Mouse (Mus musculus): ENCODE data around the gene Crygd.
"Not testable (repeated sequence)": the region's sequence is repeated elsewhere in the genome, so short reads cannot be mapped to it uniquely, and the experiment has no call there.

Crygd gene

GRCm38 (mm10) chr1:65063352-65063751 is at the start of gene Crygd:
Crygd (minus strand) TSS chr1:65063452.
- no peak for DNase-seq (ENCODE audit: low read depth, low spot score)

- DNase-seq (ENCODE audit: low read depth, low spot score), result no peak
These were observed 49.5 kb upstream of the Crygd start for GRCm38 (mm10) chr1:65112807-65113196.

GRCm38 (mm10) chr1:65112031-65112806 is 49.0 kb upstream of the Crygd start:
- peak; percentile 73 for DNase-seq (ENCODE audit: low read depth, low spot score)

- no peak for DNase-seq (ENCODE audit: low read depth, low spot score)
These were observed 46.6 kb upstream of the Crygd start for GRCm38 (mm10) chr1:65109756-65110435.

GRCm38 (mm10) chr1:65109196-65109595 is 45.9 kb upstream of the Crygd start:
- DNase-seq (ENCODE audit: low read depth, low spot score), result no peak

- no peak for DNase-seq (ENCODE audit: low read depth, low spot score)
These were observed 44.5 kb upstream of the Crygd start for GRCm38 (mm10) chr1:65107654-65108279.

GRCm38 (mm10) chr1:65103273-65103672 is 40.0 kb upstream of the Crygd start, which contains the start of gene Cryga:
Cryga (minus strand) TSS chr1:65103373.
- no peak for DNase-seq (ENCODE audit: low read depth, low spot score)

- no peak for DNase-seq (ENCODE audit: low read depth, low spot score)
These were observed 33.7 kb upstream of the Crygd start for GRCm38 (mm10) chr1:65096953-65097352.

- no peak for DNase-seq (ENCODE audit: low read depth, low spot score)
These were observed 28.3 kb upstream of the Crygd start for GRCm38 (mm10) chr1:65091566-65091965.

- DNase-seq (ENCODE audit: low read depth, low spot score), result no peak
These were observed 27.1 kb upstream of the Crygd start for GRCm38 (mm10) chr1:65090370-65090769.

- no peak for DNase-seq (ENCODE audit: low read depth, low spot score)
These were observed 25.5 kb upstream of the Crygd start for GRCm38 (mm10) chr1:65088567-65089356.

GRCm38 (mm10) chr1:65082188-65082587 is 18.9 kb upstream of the Crygd start, which contains the start of gene Crygb:
Crygb (minus strand) TSS chr1:65082288.
- no peak for DNase-seq (ENCODE audit: low read depth, low spot score)

- DNase-seq (ENCODE audit: low read depth, low spot score), result no peak
These were observed 12.4 kb upstream of the Crygd start for GRCm38 (mm10) chr1:65075607-65076006.

- no peak for DNase-seq (ENCODE audit: low read depth, low spot score)
These were observed 10.3 kb upstream of the Crygd start, which contains the start of gene Crygc for GRCm38 (mm10) chr1:65073589-65073988. Crygc (minus strand) TSS chr1:65073689.

GRCm38 (mm10) chr1:65067842-65068241 is 4.6 kb upstream of the Crygd start:
- DNase-seq (ENCODE audit: low read depth, low spot score), result no peak

GRCm38 (mm10) chr1:65064201-65064600 is 949 bp upstream of the Crygd start:
- no peak for DNase-seq (ENCODE audit: low read depth, low spot score)

GRCm38 (mm10) chr1:65052140-65052539 is 11.1 kb downstream of the Crygd start:
- DNase-seq (ENCODE audit: low read depth, low spot score), result no peak

GRCm38 (mm10) chr1:65051696-65052095 is 11.6 kb downstream of the Crygd start:
- DNase-seq (ENCODE audit: low read depth, low spot score), result no peak

- not testable (repeated sequence) for DNase-seq (ENCODE audit: low read depth, low spot score)
These were observed 12.3 kb downstream of the Crygd start, which contains the start of gene Cryge for GRCm38 (mm10) chr1:65050952-65051351. Cryge (minus strand) TSS chr1:65051149.

- no peak for DNase-seq (ENCODE audit: low read depth, low spot score)
These were observed 14.5 kb downstream of the Crygd start for GRCm38 (mm10) chr1:65048781-65049180.

GRCm38 (mm10) chr1:65046401-65047109 is 16.7 kb downstream of the Crygd start:
- DNase-seq (ENCODE audit: low read depth, low spot score), result peak; percentile 17
